Mouse (Mus musculus) CD4-positive, CD25-positive, alpha-beta regulatory T cell, adult 9 weeks (primary cell): Measurements from ENCODE around the gene BC055324. TPM values are rescaled to one million over a fixed set of nuclear protein-coding genes. Genes with fewer than 3 reads are reported as not detected.

Experiments used
- polyA plus RNA-seq: library from polyadenylated mRNA; unstranded; fragments of 100-300 nt; shearing (Covaris generic); gene quantifications from one replicate; pipeline ENCODE4 v1.2.1, GENCODE M21; 2017

Gene BC055324
- 3.8 TPM for polyA plus RNA-seq

GRCm38 (mm10) chr1:163994721-163995608 lies at the start of gene BC055324, which contains the start of gene Mettl18:
Gene BC055324, minus strand, starts transcription at chr1:163994796.
Gene Mettl18, plus strand, starts transcription at chr1:163994889.

DNA sequence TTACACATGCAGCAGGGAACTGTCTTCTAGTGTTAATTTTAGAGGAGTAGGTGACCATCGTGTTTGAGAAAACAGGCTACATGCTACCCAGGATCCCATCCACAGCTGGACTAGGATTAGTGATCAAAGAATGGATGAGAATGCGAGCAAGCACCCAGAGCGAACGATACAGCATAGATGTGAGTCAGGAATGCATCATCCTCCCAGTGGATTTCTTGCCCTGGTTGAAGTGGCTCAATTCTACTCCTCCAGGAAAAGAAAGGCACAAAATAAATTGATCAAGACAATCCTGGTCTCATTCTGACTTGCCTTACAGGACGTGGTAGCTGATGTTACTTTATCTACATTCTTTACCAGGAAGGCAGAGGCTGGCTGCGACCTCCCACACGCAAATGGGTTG lies 65.8 kb downstream of the BC055324 start, which contains the start of gene Scyl3:
Gene Scyl3, plus strand, starts transcription at position 255 of the 400 bp plus-strand sequence.

Other genes with a start within 250 kb of the BC055324 start
- gene Kifap3, start 215.2 kb downstream of the BC055324 start, polyA plus RNA-seq, result 3.4 TPM
- gene Scyl3, start 65.7 kb downstream of the BC055324 start, polyA plus RNA-seq, result 42.2 TPM
- 24.7 TPM for gene Mettl18, start 93 bp upstream of the BC055324 start, polyA plus RNA-seq
- 0.27 TPM for gene Sele, start 53.4 kb upstream of the BC055324 start, polyA plus RNA-seq
- gene Sell, start 67.2 kb upstream of the BC055324 start, polyA plus RNA-seq, result 999 TPM
- gene Selp, start 120.5 kb upstream of the BC055324 start, polyA plus RNA-seq, result 3.0 TPM
- 0.04 TPM for gene F5, start 157.0 kb upstream of the BC055324 start, polyA plus RNA-seq